Mouse (Mus musculus) liver, adult 2 months (tissue): ENCODE measurements around the gene Mitd1.

Experiments used
- CTCF ChIP-seq: fragments of 200-500 bp; IDR thresholded peaks from 2 replicates; pipeline ENCODE4 v1.5.1; 2011; ENCODE audit warnings: low read depth, low read length, control low read depth
- POLR2A ChIP-seq: fragments of 200-500 bp; IDR thresholded peaks from 2 replicates; pipeline ENCODE4 v1.6.1; 2011; ENCODE audit warnings: low read length, control low read depth; ENCODE audit not compliant: insufficient read depth; ENCODE audit errors: extremely low read depth

DNA sequence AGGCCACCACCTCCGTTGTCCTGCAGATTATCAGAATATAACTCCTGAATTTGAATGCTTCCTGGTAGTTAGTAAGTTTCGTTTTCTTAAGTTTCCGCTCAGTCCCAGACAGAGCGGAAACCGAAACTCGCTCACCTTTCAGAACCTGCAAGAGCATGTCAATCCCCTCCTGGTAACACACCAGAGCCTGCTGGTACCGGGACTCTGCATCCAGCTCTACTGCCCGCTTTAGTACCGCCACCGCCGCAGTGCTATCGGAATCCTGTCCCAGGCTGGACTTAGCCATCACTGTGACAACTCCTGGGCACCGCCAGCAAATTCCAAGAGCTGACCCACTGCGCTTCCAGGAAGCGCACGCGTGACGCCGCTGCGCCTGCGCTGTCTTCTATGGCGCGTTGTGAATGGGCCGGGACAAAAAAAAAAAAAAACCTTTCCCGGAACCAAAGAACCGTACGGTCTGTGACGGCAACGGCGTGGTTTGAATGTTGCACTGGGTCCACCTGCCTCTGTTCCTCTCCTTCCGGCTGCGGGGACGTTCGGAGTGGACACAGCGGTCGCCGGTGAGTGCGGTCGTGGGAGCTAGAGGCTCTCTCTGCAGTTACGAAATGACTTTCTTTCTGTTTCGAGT, at the start of gene Mitd1, which contains the start of gene Mrpl30:
- no peak for TF ChIP-seq CTCF
- peak; percentile 46; the same call in 1 of the 2 replicates for TF ChIP-seq POLR2A
